Mouse (Mus musculus): ENCODE data around the gene Anapc2.

DNA sequence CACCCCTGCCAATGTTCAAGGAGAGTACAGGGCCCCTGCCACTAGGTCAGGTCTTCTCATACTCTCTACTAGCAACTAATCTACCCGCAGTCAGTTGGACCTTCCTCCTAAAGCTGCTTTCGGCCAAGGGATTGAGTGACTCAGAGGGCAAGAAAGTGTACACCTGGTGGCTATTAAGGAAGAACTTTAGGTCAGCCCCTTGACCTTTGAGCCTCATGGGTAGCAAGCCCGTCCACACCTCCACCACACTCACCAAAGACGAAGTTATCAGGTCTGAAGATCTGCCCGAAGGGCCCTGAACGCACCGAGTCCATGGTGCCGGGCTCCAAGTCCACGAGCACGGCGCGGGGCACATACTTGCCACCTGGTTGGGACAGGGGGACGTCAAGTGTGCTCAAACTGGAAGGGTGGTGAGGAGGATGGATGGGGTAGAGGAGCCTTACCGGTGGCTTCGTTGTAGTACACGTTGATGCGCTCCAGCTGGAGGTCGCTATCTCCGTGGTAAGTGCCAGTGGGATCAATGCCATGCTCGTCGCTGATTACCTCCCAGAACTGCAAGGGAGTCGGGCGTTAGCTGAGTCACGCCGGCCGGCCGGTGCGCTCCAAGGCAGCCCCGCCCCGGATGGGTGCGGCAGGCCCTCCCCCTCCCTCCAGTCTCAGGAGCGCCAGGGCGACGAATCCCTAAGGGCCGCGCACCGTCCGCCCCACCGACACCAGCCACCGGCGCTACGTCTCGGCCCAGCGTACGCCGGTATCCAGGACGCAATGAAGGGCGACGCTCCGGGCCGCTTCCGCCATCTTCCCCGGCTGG is 48.4 kb upstream of the Anapc2 start:
- no peak for TF ChIP-seq CTCF (IDR thresholded peaks at IDR 0.05; ENCODE audit: low read depth)
- no peak for TF ChIP-seq EP300 (IDR thresholded peaks at IDR 0.05; ENCODE audit: low read depth)

Measured in liver, postnatal 0 days (tissue).